Mouse (Mus musculus) right cerebral cortex, postnatal 25 days (tissue): Measurements from ENCODE around the gene Kcnip1.

ENCODE experiments used
- DNase-seq: peaks from one replicate; pipeline ENCODE4 v3.0.0; 2022

The Kcnip1 gene

GRCm38 (mm10) chr11:33821331-33821730 lies 171.6 kb downstream of the Kcnip1 start:
- no peak for DNase-seq

GRCm38 (mm10) chr11:33820876-33821275 lies 172.1 kb downstream of the Kcnip1 start:
- DNase-seq: no peak

GRCm38 (mm10) chr11:33818861-33819503 lies 174.0 kb downstream of the Kcnip1 start:
- no peak for DNase-seq

- DNase-seq: no peak
Observed at GRCm38 (mm10) chr11:33816020-33816419, 176.9 kb downstream of the Kcnip1 start.

- no peak for DNase-seq
Observed at GRCm38 (mm10) chr11:33810105-33810504, 182.8 kb downstream of the Kcnip1 start.

GRCm38 (mm10) chr11:33803093-33803492 lies 189.9 kb downstream of the Kcnip1 start:
- no peak for DNase-seq

- no peak for DNase-seq
Observed at GRCm38 (mm10) chr11:33800436-33801088, 192.4 kb downstream of the Kcnip1 start.

- DNase-seq: no peak
Observed at GRCm38 (mm10) chr11:33799933-33800332, 193.0 kb downstream of the Kcnip1 start.

- DNase-seq: no peak
Observed at GRCm38 (mm10) chr11:33798094-33798648, 194.8 kb downstream of the Kcnip1 start.

GRCm38 (mm10) chr11:33787362-33787761 lies 205.6 kb downstream of the Kcnip1 start:
- DNase-seq: no peak

- no peak for DNase-seq
Observed at GRCm38 (mm10) chr11:33786572-33786971, 206.4 kb downstream of the Kcnip1 start.

- no peak for DNase-seq
Observed at GRCm38 (mm10) chr11:33781561-33781971, 211.4 kb downstream of the Kcnip1 start.

GRCm38 (mm10) chr11:33780263-33780662 lies 212.7 kb downstream of the Kcnip1 start:
- no peak for DNase-seq

- no peak for DNase-seq
Observed at GRCm38 (mm10) chr11:33772615-33773141, 220.3 kb downstream of the Kcnip1 start.

- DNase-seq: no peak
Observed at GRCm38 (mm10) chr11:33772043-33772442, 220.9 kb downstream of the Kcnip1 start.

GRCm38 (mm10) chr11:33766976-33767938 lies 225.7 kb downstream of the Kcnip1 start:
- DNase-seq: no peak

GRCm38 (mm10) chr11:33761201-33761755 lies 231.7 kb downstream of the Kcnip1 start:
- DNase-seq: no peak

- no peak for DNase-seq
Observed at GRCm38 (mm10) chr11:33756624-33757023, 236.3 kb downstream of the Kcnip1 start.

GRCm38 (mm10) chr11:33752431-33752873 lies 240.5 kb downstream of the Kcnip1 start:
- DNase-seq: no peak

GRCm38 (mm10) chr11:33751503-33751902 lies 241.4 kb downstream of the Kcnip1 start:
- DNase-seq: no peak

- no peak for DNase-seq
Observed at GRCm38 (mm10) chr11:33749979-33750378, 243.0 kb downstream of the Kcnip1 start.

GRCm38 (mm10) chr11:33749408-33749807 lies 243.5 kb downstream of the Kcnip1 start:
- DNase-seq: no peak
